In the genomic region with DNA sequence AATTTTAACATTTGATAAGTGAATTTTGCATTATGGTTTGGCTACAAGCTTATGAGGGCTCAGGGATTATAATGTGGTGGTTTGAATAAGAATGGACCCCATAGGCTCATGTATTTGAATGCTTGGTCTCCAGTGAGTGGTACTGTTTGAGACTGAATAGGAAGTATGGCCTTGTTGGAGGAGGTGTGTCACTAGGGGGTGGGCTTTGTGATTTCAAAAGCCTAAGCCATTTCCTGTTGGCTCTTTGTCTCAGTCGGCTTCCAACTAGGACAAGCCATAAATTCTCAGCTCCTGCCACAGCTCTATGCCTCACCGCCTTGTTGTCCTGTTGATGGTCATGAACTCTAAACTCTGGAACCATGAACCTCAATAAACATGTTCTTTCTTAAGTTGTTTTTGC, we compare ENCODE assay signal across 32 mouse cellular contexts. TPM values are rescaled to one million over a fixed set of nuclear protein-coding genes. Genes with fewer than 3 reads are reported as not detected.
DNase-seq lines count a peak whose midpoint lies in the region; ATAC-seq lines count a peak whose summit lies in the region.
"Had no signal": no experiment of that assay in that cellular context is flagged by ENCODE, and none has a peak within 500 bp of the region (broad histone marks: within the 10 kb centered on the region; RNA-seq: fewer than 3 reads in every experiment).

No protein-coding gene starts in this region.

- peak; percentile 19 for DNase-seq in adrenal gland, adult 2 months
- no peak for DNase-seq in adrenal gland, postnatal 4 days (ENCODE audit: low spot score in 2 of 2)
- DNase-seq in heart, adult 11 months, result peak; percentile 41
- DNase-seq in heart, postnatal 25 days (ENCODE audit: low spot score), result no peak
- peak; percentile 18 for DNase-seq in kidney, postnatal 14 days
- DNase-seq in adipocyte (ENCODE audit: low spot score), result peak; percentile 8
- DNase-seq in testis, postnatal 10 days (ENCODE audit: low spot score), result no peak
- DNase-seq: cerebellum, adult 11-12 months; cerebellum, postnatal 10 days; forebrain, postnatal 0 days; heart, postnatal 10 days; kidney, adult 18-20 months; left cerebral cortex, postnatal 4 days; lung, adult 2 months; lung, postnatal 10 days had no signal

- no peak overlapping the region for H3K4me3 ChIP-seq in kidney, embryonic 16.5 days (ENCODE audit: low read length)
- H3K4me3 ChIP-seq: embryonic facial prominence, embryonic 10.5 days; embryonic facial prominence, embryonic 15.5 days; forebrain, embryonic 12.5 days; heart, embryonic 13.5 days; hindbrain, embryonic 10.5 days; hindbrain, embryonic 15.5 days; layer of hippocampus, adult 2 months; midbrain, embryonic 13.5 days; neural tube, embryonic 13.5 days had no signal

- 18% methylated on average over 2 of the region's 2 CpGs for WGBS in kidney, embryonic 16.5 days

- H3K4me1 ChIP-seq in kidney, embryonic 16.5 days (ENCODE audit: insufficient read depth, low read length), result peaks cover 5% of the 10 kb centered on the region; the same call in 1 of the 2 replicates
- H3K4me1 ChIP-seq: embryonic facial prominence, embryonic 10.5 days; embryonic facial prominence, embryonic 15.5 days; forebrain, embryonic 12.5 days; hindbrain, embryonic 10.5 days; hindbrain, embryonic 15.5 days; midbrain, embryonic 13.5 days; neural tube, embryonic 13.5 days had no signal

- H3K27me3 ChIP-seq in kidney, embryonic 16.5 days (ENCODE audit: insufficient read depth, low read length), result no peaks in the 10 kb centered on the region
- H3K27me3 ChIP-seq: CH12.LX; embryonic facial prominence, embryonic 15.5 days; forebrain, embryonic 12.5 days; heart, embryonic 13.5 days; hindbrain, embryonic 15.5 days; midbrain, embryonic 13.5 days; neural tube, embryonic 13.5 days; Patski had no signal

- ATAC-seq in kidney, embryonic 16.5 days (ENCODE audit: low FRiP score, low TSS enrichment), result no peak
- ATAC-seq: forebrain, postnatal 0 days; inflammation-experienced regulatory T-cells, adult 6 months; midbrain, embryonic 13.5 days; Patski had no signal

- H3K9ac ChIP-seq in kidney, embryonic 16.5 days (replicated peaks; ENCODE audit: low read length), result no peak overlapping the region
- H3K9ac ChIP-seq: embryonic facial prominence, embryonic 15.5 days; forebrain, embryonic 12.5 days; forebrain, postnatal 0 days; heart, embryonic 13.5 days; hindbrain, embryonic 15.5 days; liver, embryonic 14.5 days; midbrain, embryonic 13.5 days; neural tube, embryonic 13.5 days had no signal

- intact Hi-C loops in heart, postnatal 25 days (cut with DNase I), result no loop called here

- no peaks in the 10 kb centered on the region for H3K36me3 ChIP-seq in kidney, embryonic 16.5 days (ENCODE audit: insufficient read depth, low read length)
- H3K36me3 ChIP-seq: embryonic facial prominence, embryonic 10.5 days; embryonic facial prominence, embryonic 15.5 days; forebrain, embryonic 12.5 days; heart, embryonic 13.5 days; hindbrain, embryonic 10.5 days; hindbrain, embryonic 15.5 days; midbrain, embryonic 13.5 days; neural tube, embryonic 13.5 days had no signal

- no peak overlapping the region for H3K4me2 ChIP-seq in kidney, embryonic 16.5 days (replicated peaks; ENCODE audit: low read depth, low read length)
- H3K4me2 ChIP-seq: embryonic facial prominence, embryonic 15.5 days; forebrain, embryonic 12.5 days; heart, embryonic 13.5 days; hindbrain, embryonic 15.5 days; midbrain, embryonic 13.5 days; neural tube, embryonic 13.5 days had no signal

- no peak overlapping the region for H3K27ac ChIP-seq in kidney, embryonic 16.5 days (ENCODE audit: low read length)
- H3K27ac ChIP-seq: embryonic facial prominence, embryonic 10.5 days; embryonic facial prominence, embryonic 15.5 days; forebrain, embryonic 12.5 days; heart, embryonic 13.5 days; hindbrain, embryonic 10.5 days; hindbrain, embryonic 15.5 days; layer of hippocampus, adult 2 months; liver, embryonic 14.5 days; macrophage; midbrain, embryonic 13.5 days; neural tube, embryonic 13.5 days had no signal

- H3K9me3 ChIP-seq in kidney, embryonic 16.5 days (ENCODE audit: low read length), result no peaks in the 10 kb centered on the region
- H3K9me3 ChIP-seq: embryonic facial prominence, embryonic 10.5 days; embryonic facial prominence, embryonic 15.5 days; forebrain, embryonic 12.5 days; heart, embryonic 13.5 days; hindbrain, embryonic 10.5 days; hindbrain, embryonic 15.5 days; midbrain, embryonic 13.5 days; neural tube, embryonic 13.5 days had no signal

RNA-seq across cellular contexts. Expression of a gene that starts 37.5 kb away (rescaled TPM):
- 1 to 10 TPM; 1.7 to 3.3 TPM for total RNA-seq in adrenal gland, adult 2 months (2021)
- 1.4 and 2.7 TPM in 2 replicates for polyA plus RNA-seq in adrenal gland, adult 2 months (2012; rRNA removed)
- 1 to 10 TPM; 6.6 to 8.7 TPM for total RNA-seq in adrenal gland, postnatal 4 days (2021)
- 1 to 10 TPM; 1.4 to 1.6 TPM for total RNA-seq in heart, postnatal 25 days (2021)
- polyA plus RNA-seq in kidney, embryonic 16.5 days (2015; fragmentation: Nextera tagmentation; extraction: Ambion mirVana), result 3.4 and 4.3 TPM in 2 replicates
- total RNA-seq: CH12.LX; megakaryocyte-erythroid progenitor cell, adult 5-6 weeks; MEL had no signal
- polyA plus RNA-seq: inflammation-experienced regulatory T-cells, adult 6 months; macrophage had no signal

Comparison
In these comparisons a context has a peak if more than half of its experiments do, and no peak if none do; other contexts are left out.
1. DNase-seq: peak in adrenal gland, adult 2 months (single experiment), heart, adult 11 months (single experiment), kidney, postnatal 14 days (single experiment) and adipocyte (single experiment); none in adrenal gland, postnatal 4 days (0 of 2), heart, postnatal 25 days (single experiment) and testis, postnatal 10 days (single experiment).